Mouse (Mus musculus): Measurements from ENCODE around the gene Entpd2. TPM values are rescaled to one million over a fixed set of nuclear protein-coding genes. Genes with fewer than 3 reads are reported as not detected.

The Entpd2 gene
- polyA plus RNA-seq, 1 experiment from 2014 or later: not detected

GRCm38 (mm10) chr2:25429435-25430180 is 33.9 kb downstream of the Entpd2 start:
- WGBS: 74% methylated on average over 5 of the region's 5 CpGs
- no peak overlapping the region for H3K9ac ChIP-seq (ENCODE audit: low read length)
- H3K4me2 ChIP-seq (ENCODE audit: low read depth, severe bottlenecking): peak overlapping the region; percentile 95; the same call in 1 of the 2 replicates
- peak overlapping the region; percentile 72 for H3K4me3 ChIP-seq (ENCODE audit: low read depth, low read length)
- no peak overlapping the region for H3K27ac ChIP-seq (replicated peaks; ENCODE audit: low read depth, low read length)
- peaks cover 24% of the 10 kb centered on the region for H3K27me3 ChIP-seq (ENCODE audit: control insufficient read depth, insufficient read depth, low read length)
- ATAC-seq (ENCODE audit: insufficient number of reproducible peaks, low FRiP score, low TSS enrichment, low read depth): no peak
- no peaks in the 10 kb centered on the region for H3K36me3 ChIP-seq (ENCODE audit: control insufficient read depth, insufficient read depth, low read length)
- 0 out of 2 replicates have a peak, but pooled peaks cover 3% of the 10 kb centered on the region for H3K4me1 ChIP-seq (ENCODE audit: control insufficient read depth, insufficient read depth, low read length)
- no peaks in the 10 kb centered on the region for H3K9me3 ChIP-seq (ENCODE audit: control insufficient read depth, low read length)
- no peak for DNase-seq (ENCODE audit: low spot score)

- no peak for ATAC-seq (ENCODE audit: insufficient number of reproducible peaks, low FRiP score, low TSS enrichment, low read depth)
Measured at GRCm38 (mm10) chr2:25430395-25431233, 34.9 kb downstream of the Entpd2 start.

GRCm38 (mm10) chr2:25431308-25431855 is 35.7 kb downstream of the Entpd2 start:
- Histone ChIP-seq H3K4me3 (ENCODE audit: low read depth, low read length) (no peak overlapping the region), H3K4me2 (ENCODE audit: low read depth, severe bottlenecking) (no peak overlapping the region), H3K27me3 (ENCODE audit: control insufficient read depth, insufficient read depth, low read length) (peaks cover 7% of the 10 kb centered on the region), H3K9ac (ENCODE audit: low read length) (no peak overlapping the region), H3K9me3 (ENCODE audit: control insufficient read depth, low read length) (no peaks in the 10 kb centered on the region), H3K4me1 (ENCODE audit: control insufficient read depth, insufficient read depth, low read length) (0 out of 2 replicates have a peak, but pooled peaks cover 3% of the 10 kb centered on the region), H3K27ac (replicated peaks; ENCODE audit: low read depth, low read length) (no peak overlapping the region), H3K36me3 (ENCODE audit: control insufficient read depth, insufficient read depth, low read length) (no peaks in the 10 kb centered on the region)
- WGBS: 62% methylated on average over 6 of the region's 6 CpGs
- DNase-seq (ENCODE audit: low spot score) (no peak), ATAC-seq (ENCODE audit: insufficient number of reproducible peaks, low FRiP score, low TSS enrichment, low read depth) (no peak)

More at GRCm38 (mm10) chr2:25430395-25431233, 34.9 kb downstream of the Entpd2 start:
- H3K4me3 ChIP-seq (ENCODE audit: low read depth, low read length): no peak overlapping the region
- no peak overlapping the region for H3K4me2 ChIP-seq (ENCODE audit: low read depth, severe bottlenecking)
- H3K9me3 ChIP-seq (ENCODE audit: control insufficient read depth, low read length): no peaks in the 10 kb centered on the region
- WGBS: 72% methylated on average over 17 of the region's 17 CpGs
- DNase-seq (ENCODE audit: low spot score): no peak
- H3K36me3 ChIP-seq (ENCODE audit: control insufficient read depth, insufficient read depth, low read length): no peaks in the 10 kb centered on the region
- H3K9ac ChIP-seq (ENCODE audit: low read length): peak overlapping the region; percentile 12; the same call in 1 of the 2 replicates
- peaks cover 14% of the 10 kb centered on the region for H3K27me3 ChIP-seq (ENCODE audit: control insufficient read depth, insufficient read depth, low read length)
- 0 out of 2 replicates have a peak, but pooled peaks cover 3% of the 10 kb centered on the region for H3K4me1 ChIP-seq (ENCODE audit: control insufficient read depth, insufficient read depth, low read length)
- no peak overlapping the region for H3K27ac ChIP-seq (replicated peaks; ENCODE audit: low read depth, low read length)

GRCm38 (mm10) chr2:25432326-25433098 is 36.8 kb downstream of the Entpd2 start:
- no peak overlapping the region for H3K4me3 ChIP-seq (ENCODE audit: low read depth, low read length)
- ATAC-seq (ENCODE audit: insufficient number of reproducible peaks, low FRiP score, low TSS enrichment, low read depth) (no peak), DNase-seq (ENCODE audit: low spot score) (no peak)
- peaks cover 5% of the 10 kb centered on the region; the same call in 1 of the 2 replicates for H3K27me3 ChIP-seq (ENCODE audit: control insufficient read depth, insufficient read depth, low read length)
- no peak overlapping the region for H3K9ac ChIP-seq (ENCODE audit: low read length)
- 0 out of 2 replicates have a peak, but pooled peaks cover 3% of the 10 kb centered on the region for H3K4me1 ChIP-seq (ENCODE audit: control insufficient read depth, insufficient read depth, low read length)
- no peak overlapping the region for H3K27ac ChIP-seq (replicated peaks; ENCODE audit: low read depth, low read length)
- WGBS: 57% methylated on average over 11 of the region's 11 CpGs
- H3K4me2 ChIP-seq (ENCODE audit: low read depth, severe bottlenecking): no peak overlapping the region
- H3K36me3 ChIP-seq (ENCODE audit: control insufficient read depth, insufficient read depth, low read length): no peaks in the 10 kb centered on the region
- H3K9me3 ChIP-seq (ENCODE audit: control insufficient read depth, low read length): no peaks in the 10 kb centered on the region

- no peak overlapping the region for H3K4me3 ChIP-seq (ENCODE audit: low read depth, low read length)
- no peak for ATAC-seq (ENCODE audit: insufficient number of reproducible peaks, low FRiP score, low TSS enrichment, low read depth)
- H3K27me3 ChIP-seq (ENCODE audit: control insufficient read depth, insufficient read depth, low read length): peaks cover 5% of the 10 kb centered on the region; the same call in 1 of the 2 replicates
- H3K9me3 ChIP-seq (ENCODE audit: control insufficient read depth, low read length): no peaks in the 10 kb centered on the region
- no peak overlapping the region for H3K27ac ChIP-seq (replicated peaks; ENCODE audit: low read depth, low read length)
- WGBS: 75% methylated on average over 17 of the region's 17 CpGs
- no peaks in the 10 kb centered on the region for H3K36me3 ChIP-seq (ENCODE audit: control insufficient read depth, insufficient read depth, low read length)
- 0 out of 2 replicates have a peak, but pooled peaks cover 3% of the 10 kb centered on the region for H3K4me1 ChIP-seq (ENCODE audit: control insufficient read depth, insufficient read depth, low read length)
- no peak for DNase-seq (ENCODE audit: low spot score)
- H3K4me2 ChIP-seq (ENCODE audit: low read depth, severe bottlenecking): no peak overlapping the region
- H3K9ac ChIP-seq (ENCODE audit: low read length): no peak overlapping the region
Measured at GRCm38 (mm10) chr2:25433101-25433500, 37.4 kb downstream of the Entpd2 start.

- H3K9ac ChIP-seq (ENCODE audit: low read length): no peak overlapping the region
- no peak overlapping the region for H3K4me3 ChIP-seq (ENCODE audit: low read depth, low read length)
- WGBS: 86% methylated on average over 8 of the region's 8 CpGs
- no peak overlapping the region for H3K4me2 ChIP-seq (ENCODE audit: low read depth, severe bottlenecking)
- H3K27ac ChIP-seq (replicated peaks; ENCODE audit: low read depth, low read length): no peak overlapping the region
- ATAC-seq (ENCODE audit: insufficient number of reproducible peaks, low FRiP score, low TSS enrichment, low read depth) (no peak), DNase-seq (ENCODE audit: low spot score) (no peak)
- no peaks in the 10 kb centered on the region; the same call in 1 of the 2 replicates for H3K36me3 ChIP-seq (ENCODE audit: control insufficient read depth, insufficient read depth, low read length)
- H3K4me1 ChIP-seq (ENCODE audit: control insufficient read depth, insufficient read depth, low read length): no peaks in the 10 kb centered on the region
- H3K9me3 ChIP-seq (ENCODE audit: control insufficient read depth, low read length): no peaks in the 10 kb centered on the region
- peaks cover under 1% of the 10 kb centered on the region; the same call in 1 of the 2 replicates for H3K27me3 ChIP-seq (ENCODE audit: control insufficient read depth, insufficient read depth, low read length)
Measured at GRCm38 (mm10) chr2:25434292-25434691, 38.6 kb downstream of the Entpd2 start.

- no peaks in the 10 kb centered on the region; the same call in 1 of the 2 replicates for H3K36me3 ChIP-seq (ENCODE audit: control insufficient read depth, insufficient read depth, low read length)
- no peaks in the 10 kb centered on the region for H3K9me3 ChIP-seq (ENCODE audit: control insufficient read depth, low read length)
- no peaks in the 10 kb centered on the region for H3K27me3 ChIP-seq (ENCODE audit: control insufficient read depth, insufficient read depth, low read length)
Measured at GRCm38 (mm10) chr2:25436286-25436820, 40.7 kb downstream of the Entpd2 start.

More at GRCm38 (mm10) chr2:25436286-25436820, 40.7 kb downstream of the Entpd2 start:
- Histone ChIP-seq H3K4me2 (ENCODE audit: low read depth, severe bottlenecking) (no peak overlapping the region), H3K27ac (replicated peaks; ENCODE audit: low read depth, low read length) (no peak overlapping the region), H3K4me3 (ENCODE audit: low read depth, low read length) (no peak overlapping the region), H3K4me1 (ENCODE audit: control insufficient read depth, insufficient read depth, low read length) (no peaks in the 10 kb centered on the region), H3K9ac (ENCODE audit: low read length) (no peak overlapping the region)
- DNase-seq (ENCODE audit: low spot score): no peak
- no peak for ATAC-seq (ENCODE audit: insufficient number of reproducible peaks, low FRiP score, low TSS enrichment, low read depth)
- 86% methylated on average over 10 of the region's 10 CpGs for WGBS
